ENCODE assay signal across 35 mouse cellular contexts in the genomic region with DNA sequence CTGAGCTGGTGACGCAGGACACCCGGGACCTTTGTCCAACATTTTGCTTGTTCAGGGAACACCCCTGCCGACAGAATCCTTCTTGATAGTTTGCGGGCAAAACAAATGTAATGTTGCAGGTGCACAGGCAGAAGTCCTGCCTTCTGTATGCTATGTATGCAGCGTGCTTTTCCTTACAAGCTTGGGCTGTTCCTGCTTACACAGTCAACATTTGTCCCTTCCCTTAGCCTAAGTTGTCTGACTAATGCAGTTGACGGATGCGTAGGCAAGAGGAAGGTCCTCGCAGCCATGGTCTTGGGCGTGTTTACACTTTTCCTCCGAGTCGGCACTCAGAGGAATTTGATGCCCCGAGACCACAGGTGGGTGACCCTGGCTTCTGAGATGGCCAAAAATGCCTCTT. TPM values are rescaled to one million over a fixed set of nuclear protein-coding genes. Genes with fewer than 3 reads are reported as not detected.
"Had no signal": no experiment of that assay in that cellular context is flagged by ENCODE, and none has a peak within 500 bp of the region (broad histone marks: within the 10 kb centered on the region; RNA-seq: fewer than 3 reads in every experiment).

No protein-coding gene starts in this region.

- H3K4me2 ChIP-seq: embryonic facial prominence, embryonic 12.5 days; embryonic facial prominence, embryonic 13.5 days; embryonic facial prominence, embryonic 15.5 days; forebrain, embryonic 12.5 days; forebrain, embryonic 13.5 days; forebrain, embryonic 15.5 days had no signal

- H3K36me3 ChIP-seq: embryonic facial prominence, embryonic 10.5 days; embryonic facial prominence, embryonic 12.5 days; embryonic facial prominence, embryonic 13.5 days; embryonic facial prominence, embryonic 15.5 days; forebrain, embryonic 10.5 days; forebrain, embryonic 12.5 days; forebrain, embryonic 15.5 days had no signal

- ATAC-seq: forebrain, embryonic 13.5 days; forebrain, embryonic 14.5 days; forebrain, embryonic 15.5 days; forebrain, embryonic 16.5 days; forebrain, postnatal 0 days had no signal

- H3K27me3 ChIP-seq: embryonic facial prominence, embryonic 12.5 days; embryonic facial prominence, embryonic 13.5 days; embryonic facial prominence, embryonic 15.5 days; forebrain, embryonic 12.5 days; forebrain, embryonic 13.5 days; forebrain, embryonic 15.5 days had no signal

- H3K27ac ChIP-seq: embryonic facial prominence, embryonic 10.5 days; embryonic facial prominence, embryonic 12.5 days; embryonic facial prominence, embryonic 13.5 days; embryonic facial prominence, embryonic 15.5 days; forebrain, embryonic 10.5 days; forebrain, embryonic 12.5 days; forebrain, embryonic 13.5 days; forebrain, embryonic 15.5 days; gastrocnemius, adult 2 months; heart, adult 2 months had no signal

- H3K9me3 ChIP-seq: embryonic facial prominence, embryonic 10.5 days; embryonic facial prominence, embryonic 12.5 days; embryonic facial prominence, embryonic 13.5 days; embryonic facial prominence, embryonic 15.5 days; forebrain, embryonic 10.5 days; forebrain, embryonic 12.5 days; forebrain, embryonic 13.5 days; forebrain, embryonic 15.5 days had no signal

- H3K4me3 ChIP-seq: embryonic facial prominence, embryonic 10.5 days; embryonic facial prominence, embryonic 12.5 days; embryonic facial prominence, embryonic 13.5 days; embryonic facial prominence, embryonic 15.5 days; erythroblast, embryonic 14.5 days; forebrain, embryonic 10.5 days; forebrain, embryonic 12.5 days; forebrain, embryonic 13.5 days; forebrain, embryonic 15.5 days; gastrocnemius, adult 2 months; heart, adult 2 months had no signal

- H3K9ac ChIP-seq: embryonic facial prominence, embryonic 12.5 days; embryonic facial prominence, embryonic 13.5 days; embryonic facial prominence, embryonic 15.5 days; forebrain, embryonic 12.5 days; forebrain, embryonic 13.5 days; forebrain, embryonic 15.5 days; forebrain, postnatal 0 days had no signal

- DNase-seq: cerebellum, adult 2 months; cerebellum, adult 8-10 months; cerebellum, adult 9-10 months; cerebellum, adult 9-11 months; cerebellum, postnatal 10 days; cerebellum, postnatal 14 days; cerebellum, postnatal 25 days; cerebellum, postnatal 36 days; embryo, embryonic 11 days; forebrain, postnatal 0 days; gastrocnemius, adult 2 months; gastrocnemius, postnatal 10 days; gastrocnemius, postnatal 14 days; gastrocnemius, postnatal 25 days; gastrocnemius, postnatal 36 days; heart, adult 18-20 months; heart, adult 2 months had no signal

RNA-seq across cellular contexts. Expression of gene Dmbt1, which starts 46.7 kb away (rescaled TPM):
- total RNA-seq: common myeloid progenitor, adult 5-6 weeks; forebrain, postnatal 0 days; gastrocnemius, adult 2 months; gastrocnemius, adult 8-10 months; gastrocnemius, postnatal 10 days; gastrocnemius, postnatal 14 days; gastrocnemius, postnatal 25 days; gastrocnemius, postnatal 36 days; gastrocnemius, postnatal 4 days; granulocyte monocyte progenitor cell, adult 5-6 weeks; heart, adult 2 months had no signal
- polyA plus RNA-seq: embryonic facial prominence, embryonic 10.5 days; embryonic facial prominence, embryonic 11.5 days; embryonic facial prominence, embryonic 12.5 days; embryonic facial prominence, embryonic 13.5 days; erythroblast, embryonic 14.5 days; forebrain, embryonic 10.5 days; forebrain, embryonic 11.5 days; forebrain, embryonic 12.5 days; forebrain, embryonic 14.5 days; forebrain, embryonic 15.5 days; forebrain, embryonic 16.5 days; forebrain, postnatal 0 days; frontal cortex, adult 2 months had no signal

RNA-seq across cellular contexts. Expression of gene Htra1, which starts 49.3 kb away (rescaled TPM):
- total RNA-seq: common myeloid progenitor, adult 5-6 weeks; granulocyte monocyte progenitor cell, adult 5-6 weeks had no signal
- polyA plus RNA-seq: erythroblast, embryonic 14.5 days had no signal
